Mouse (Mus musculus) gastrocnemius, postnatal 10 days (tissue): ENCODE measurements around the gene Gm20696. TPM values are rescaled to one million over a fixed set of nuclear protein-coding genes. Genes with fewer than 3 reads are reported as not detected.

Source experiments
- DNase-seq: peaks from one replicate; pipeline ENCODE4 v3.0.0; 2021; ENCODE audit warnings: mixed read lengths
- long read RNA-seq, 2 experiments: library from polyadenylated mRNA; stranded (forward); transcript quantifications; one replicate each; pipeline ENCODE4 v2.0.0; 2021
- total RNA-seq, 2 experiments: library from RNA; stranded (reverse); gene quantifications; 2 replicates each; pipeline ENCODE4 v1.2.3; 2021

Gene Gm20696
- 1 to 10 TPM; 2.0 to 3.9 TPM for total RNA-seq
- long read RNA-seq, experiment 1: 0 reads
- long read RNA-seq, experiment 2, partial matches to known transcripts: 0 of 1 reads
- long read RNA-seq, experiment 2, other reads (novel, unspliced or antisense): 1 of 1 reads

DNA sequence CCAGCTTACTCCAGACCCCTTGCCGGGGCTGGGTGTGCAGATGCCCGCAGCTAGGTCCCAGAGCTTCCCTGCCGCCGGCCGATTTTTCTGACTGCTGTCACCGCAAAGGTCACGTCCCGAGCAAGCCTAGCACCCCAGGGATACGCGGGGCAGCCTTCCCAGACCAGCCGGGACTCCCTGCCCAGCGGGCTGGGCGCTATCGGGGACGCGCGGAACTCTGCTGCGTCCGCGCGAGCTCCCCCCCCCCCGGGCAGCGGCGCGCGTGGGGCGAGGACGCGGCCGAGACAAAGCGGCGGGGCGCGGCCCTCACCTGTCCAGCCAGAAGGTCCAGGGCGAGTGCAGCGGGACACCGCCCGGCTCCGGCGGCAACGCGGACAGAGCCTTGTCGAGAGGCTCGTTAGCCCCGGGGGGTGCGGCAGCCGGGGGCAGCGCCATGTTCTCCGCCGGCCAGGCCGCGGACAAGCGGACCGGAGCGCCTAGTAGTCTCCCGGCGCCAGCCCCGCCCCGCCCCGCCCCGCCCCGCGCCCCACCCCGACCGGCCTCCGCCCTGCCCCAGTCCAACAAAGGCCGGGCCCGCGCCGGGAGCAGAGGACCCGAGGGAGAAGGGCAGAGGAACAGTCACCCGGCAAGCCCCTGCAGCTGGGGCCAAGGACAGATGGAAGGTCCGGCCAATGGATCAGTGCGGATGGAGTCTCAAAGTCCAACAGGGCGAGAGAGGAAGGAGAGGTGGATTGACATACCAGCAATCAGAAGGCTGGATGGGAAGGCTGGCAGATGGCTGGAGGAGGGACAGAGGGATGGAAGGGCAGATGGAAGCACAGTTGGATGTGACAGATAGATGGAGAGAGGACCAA is at the start of gene Gm20696, which contains the start of gene Eif4e3:
Gm20696 (minus strand) TSS at position 480 of the 854 bp plus-strand sequence.
Eif4e3 (minus strand) TSS at position 454 of the 854 bp plus-strand sequence.
- DNase-seq: peak; percentile 65

DNA sequence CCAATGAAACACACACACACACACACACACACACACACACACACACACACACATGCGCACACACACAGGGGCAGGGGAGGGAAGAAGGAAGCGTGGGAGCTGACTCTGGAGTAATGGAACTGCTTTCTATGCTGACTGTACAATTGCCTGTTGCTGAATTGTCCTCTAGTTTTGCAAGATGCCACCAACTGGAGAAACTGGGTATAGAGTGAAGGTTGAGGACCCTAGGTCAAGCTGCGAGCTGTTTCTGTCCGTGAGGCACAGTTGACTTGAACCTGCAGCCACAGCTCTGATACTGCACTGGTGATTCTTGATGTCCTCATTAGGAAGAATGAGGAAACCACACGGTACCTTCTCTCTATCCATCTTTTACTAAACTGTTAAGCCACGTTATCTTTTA is 49.3 kb upstream of the Gm20696 start:
- no peak for DNase-seq

DNA sequence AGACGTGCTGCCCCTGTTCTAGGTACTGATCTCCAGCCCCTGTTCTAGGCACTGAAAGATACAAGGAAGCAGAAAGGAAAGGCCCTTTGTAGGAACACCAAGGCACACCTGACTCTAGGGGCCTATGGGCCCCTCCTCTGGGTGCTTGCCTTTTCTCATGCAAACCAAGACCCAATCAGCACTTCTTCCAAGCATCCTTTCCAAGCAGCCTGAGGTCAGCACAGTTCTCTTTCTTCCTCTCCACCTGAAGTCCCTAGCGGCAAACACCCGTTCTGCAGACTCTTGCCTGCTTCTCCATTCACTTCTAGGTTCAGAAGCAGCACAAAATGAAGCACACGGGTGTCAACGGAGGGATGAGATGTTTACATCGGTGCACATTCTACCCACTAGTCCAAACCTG is 48.6 kb upstream of the Gm20696 start:
- no peak for DNase-seq

DNA sequence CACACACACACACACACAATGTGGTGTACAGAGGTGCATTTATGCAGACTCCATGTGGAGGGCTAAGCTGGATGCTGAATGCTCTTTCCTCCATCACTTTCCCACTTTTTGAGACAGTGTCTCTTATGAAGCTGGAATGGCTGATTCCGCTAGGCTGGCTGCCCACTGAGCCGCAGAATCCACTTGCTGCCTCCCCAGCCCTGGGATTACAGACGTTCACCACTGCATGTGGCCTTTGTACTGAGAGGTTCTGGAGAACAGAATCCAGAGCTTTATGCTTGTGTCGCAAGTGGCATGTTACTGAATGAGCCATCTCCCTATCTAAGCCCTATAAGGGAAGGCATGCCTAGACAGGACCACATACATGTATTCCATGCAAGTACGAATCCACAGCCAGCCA is 46.7 kb upstream of the Gm20696 start:
- DNase-seq: no peak

DNA sequence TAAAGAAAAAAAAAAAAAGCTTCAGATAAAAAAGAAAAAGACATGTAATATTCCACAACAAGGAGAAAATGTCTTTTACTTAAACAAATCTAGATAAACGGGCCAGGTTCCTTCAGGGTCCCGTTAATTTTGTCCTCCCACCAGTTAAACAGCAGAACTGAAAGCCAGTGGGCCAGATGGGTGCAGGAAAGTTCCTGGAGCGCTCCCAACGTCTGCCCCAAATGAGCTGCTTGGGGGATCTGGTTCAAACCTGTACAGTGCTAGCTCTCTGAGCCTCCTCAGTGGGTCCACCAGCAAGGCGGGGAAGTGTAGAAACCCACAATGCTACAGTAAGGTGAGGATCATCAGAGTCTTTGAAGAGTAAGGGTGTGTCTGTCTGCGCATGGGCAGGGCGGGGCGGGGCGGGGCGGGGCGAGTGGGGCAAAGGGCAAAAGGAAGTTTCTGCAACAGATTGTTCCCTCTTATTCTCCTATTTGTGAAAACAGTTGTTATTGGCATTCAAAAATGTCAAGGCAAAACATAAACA is 45.0 kb upstream of the Gm20696 start:
- DNase-seq: no peak

DNA sequence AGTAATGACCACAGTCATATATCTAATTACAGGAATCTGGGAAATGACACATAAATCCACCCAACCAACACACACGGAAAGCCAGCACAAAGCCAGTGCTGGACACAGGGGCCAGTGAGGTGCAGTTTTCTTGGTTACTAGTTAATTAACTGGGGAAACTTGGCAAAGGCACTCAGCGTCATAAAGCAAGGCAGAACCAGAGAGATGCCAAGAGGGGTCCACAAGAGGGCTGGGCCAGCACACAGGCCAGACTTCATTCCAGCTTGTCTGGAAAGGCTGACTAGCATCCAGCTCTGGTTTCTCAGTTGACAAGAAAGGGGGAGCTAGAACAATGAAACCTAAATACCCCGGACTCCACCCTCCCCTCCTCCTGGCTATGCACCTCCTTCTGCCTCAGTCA is 33.9 kb upstream of the Gm20696 start:
- DNase-seq: no peak

DNA sequence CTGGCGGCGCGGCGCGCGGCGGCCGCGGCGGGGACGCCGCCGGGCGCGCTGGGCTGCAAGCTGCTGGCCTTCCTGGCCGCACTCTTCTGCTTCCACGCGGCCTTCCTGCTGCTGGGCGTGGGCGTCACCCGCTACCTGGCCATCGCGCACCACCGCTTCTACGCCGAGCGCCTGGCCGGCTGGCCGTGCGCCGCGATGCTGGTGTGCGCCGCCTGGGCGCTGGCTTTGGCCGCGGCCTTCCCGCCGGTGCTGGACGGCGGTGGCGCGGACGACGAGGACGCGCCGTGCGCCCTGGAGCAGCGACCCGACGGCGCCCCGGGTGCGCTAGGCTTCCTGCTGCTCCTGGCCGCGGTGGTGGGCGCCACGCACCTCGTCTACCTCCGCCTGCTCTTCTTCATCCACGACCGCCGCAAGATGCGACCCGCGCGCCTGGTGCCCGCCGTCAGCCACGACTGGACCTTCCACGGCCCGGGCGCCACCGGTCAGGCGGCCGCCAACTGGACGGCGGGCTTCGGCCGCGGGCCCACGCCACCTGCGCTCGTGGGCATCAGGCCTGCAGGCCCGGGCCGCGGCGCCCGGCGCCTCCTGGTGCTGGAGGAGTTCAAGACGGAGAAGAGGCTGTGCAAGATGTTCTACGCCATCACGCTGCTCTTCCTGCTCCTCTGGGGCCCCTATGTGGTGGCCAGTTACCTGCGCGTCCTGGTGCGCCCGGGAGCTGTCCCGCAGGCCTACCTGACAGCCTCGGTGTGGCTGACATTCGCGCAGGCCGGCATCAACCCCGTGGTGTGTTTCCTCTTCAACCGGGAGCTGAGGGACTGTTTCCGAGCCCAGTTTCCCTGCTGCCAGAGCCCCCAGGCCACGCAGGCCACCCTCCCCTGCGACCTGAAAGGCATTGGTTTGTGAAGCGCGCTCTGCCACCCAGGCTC is 26.6 kb upstream of the Gm20696 start:
- DNase-seq: peak; percentile 29

DNA sequence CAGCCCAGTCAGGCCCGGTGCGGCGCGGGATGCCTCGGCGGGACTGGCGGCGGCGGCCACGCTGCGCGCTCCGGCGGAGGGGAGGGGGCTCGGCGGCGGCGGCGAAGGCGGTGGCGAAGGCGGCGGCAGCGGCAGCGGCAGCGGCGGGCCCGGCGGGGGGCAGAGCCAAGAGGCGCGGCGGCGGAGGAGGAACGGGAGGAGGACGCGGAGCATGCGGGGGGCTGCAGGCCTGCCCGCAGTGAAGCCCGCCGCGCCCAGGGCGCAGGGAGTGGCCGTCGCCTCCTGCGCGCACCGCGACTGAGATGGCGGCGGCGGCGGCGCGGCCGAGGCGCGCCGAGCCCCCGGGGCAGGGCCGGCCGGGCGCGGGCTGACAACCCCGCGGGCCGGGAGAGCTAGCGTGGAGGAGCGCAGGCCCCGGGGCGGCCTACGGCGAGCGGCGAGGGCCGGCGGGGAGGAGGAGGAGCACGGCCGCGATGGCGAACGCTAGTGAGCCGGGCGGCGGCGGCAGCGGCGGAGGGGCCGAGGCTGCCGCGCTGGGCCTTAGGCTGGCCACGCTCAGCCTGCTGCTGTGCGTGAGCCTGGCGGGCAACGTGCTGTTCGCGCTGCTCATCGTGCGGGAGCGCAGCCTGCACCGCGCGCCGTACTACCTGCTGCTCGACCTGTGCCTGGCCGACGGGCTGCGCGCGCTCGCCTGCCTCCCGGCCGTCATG is 25.8 kb upstream of the Gm20696 start, which contains the start of gene Gpr27:
Gpr27 (plus strand) TSS at position 474 of the 710 bp plus-strand sequence.
- DNase-seq: peak; percentile 39

DNA sequence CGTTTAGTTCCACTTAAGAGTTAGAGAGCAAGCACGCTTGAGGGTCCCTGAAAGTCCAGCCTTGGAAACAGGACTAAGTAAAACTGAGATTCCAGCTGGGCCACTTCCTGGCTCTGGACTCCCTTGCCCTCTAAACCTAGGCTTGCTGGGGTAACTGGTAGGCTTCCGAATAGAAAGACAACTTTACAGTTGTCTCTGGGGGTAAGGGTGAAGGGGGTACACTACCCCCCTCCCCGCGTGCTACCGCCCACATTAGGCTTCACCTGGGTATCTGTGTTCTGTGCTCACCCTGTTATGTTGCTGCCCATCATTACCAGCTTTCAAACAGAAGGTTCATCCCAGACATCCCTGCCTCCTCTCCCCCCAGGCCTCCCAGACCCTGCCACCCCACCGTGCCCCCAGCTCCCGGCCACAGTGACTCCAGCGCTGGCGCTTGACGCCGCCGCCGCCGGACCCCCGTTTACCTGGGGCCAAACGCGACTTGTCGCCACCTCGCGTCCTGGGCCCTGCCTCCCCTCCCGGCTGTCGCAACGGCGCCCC is 25.1 kb upstream of the Gm20696 start:
- no peak for DNase-seq

DNA sequence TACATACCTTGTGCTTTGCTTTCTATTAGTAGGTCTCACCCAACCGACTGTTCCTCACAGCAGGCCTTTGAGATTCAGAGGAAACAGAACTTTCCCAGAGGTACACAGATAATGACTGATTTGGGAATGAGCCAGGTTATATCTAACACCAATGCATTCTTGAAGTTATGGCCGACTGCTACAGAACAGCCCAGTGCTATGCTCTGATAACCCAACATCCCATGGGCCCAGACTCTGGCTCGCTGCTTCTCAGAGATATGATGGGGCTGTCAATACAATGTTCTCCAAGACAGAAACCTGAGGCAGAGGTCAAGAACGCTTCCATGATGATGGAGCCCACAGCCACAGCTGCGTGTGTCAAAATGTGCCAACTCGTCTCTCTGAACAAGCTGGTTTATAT is 21.9 kb upstream of the Gm20696 start:
- no peak for DNase-seq

DNA sequence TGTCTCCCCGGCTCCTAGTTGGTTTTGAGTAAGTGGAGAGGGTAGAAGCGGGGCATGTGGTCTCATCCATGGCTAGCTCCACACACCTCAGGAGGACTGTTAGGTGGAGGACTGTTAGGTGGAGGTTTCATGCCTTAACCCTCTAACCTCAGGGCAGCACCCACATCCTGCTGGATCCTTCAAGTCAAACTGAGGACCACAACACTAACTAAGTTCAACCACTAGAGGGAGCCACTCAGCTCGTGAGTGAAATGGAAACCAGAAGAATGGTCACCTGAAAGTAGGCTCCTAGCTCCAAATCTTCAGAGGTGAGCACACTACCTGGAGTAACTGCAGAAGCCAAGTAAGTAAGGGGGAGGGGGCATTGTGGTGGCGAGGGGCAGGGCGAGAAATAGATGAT is 18.3 kb upstream of the Gm20696 start:
- DNase-seq: no peak

DNA sequence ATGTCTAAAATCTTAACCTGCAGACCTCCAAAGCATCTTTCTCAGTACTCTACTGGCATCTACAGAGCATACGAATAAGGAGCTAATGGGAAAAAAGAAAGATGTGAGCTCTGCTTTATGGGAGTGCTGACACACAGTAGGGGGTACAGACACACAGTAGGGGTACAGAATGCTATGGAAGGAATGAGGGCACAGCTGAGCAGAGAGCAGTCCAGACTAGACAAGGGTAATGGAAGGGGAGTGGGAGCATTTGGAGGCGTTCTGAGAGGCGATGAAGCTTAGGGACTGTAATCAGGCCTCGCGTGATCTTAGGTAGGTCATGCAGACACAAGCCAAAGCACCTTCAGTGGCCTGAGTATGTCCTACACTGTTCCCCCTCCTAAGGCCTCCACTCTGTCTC is 17.4 kb upstream of the Gm20696 start:
- DNase-seq: no peak

DNA sequence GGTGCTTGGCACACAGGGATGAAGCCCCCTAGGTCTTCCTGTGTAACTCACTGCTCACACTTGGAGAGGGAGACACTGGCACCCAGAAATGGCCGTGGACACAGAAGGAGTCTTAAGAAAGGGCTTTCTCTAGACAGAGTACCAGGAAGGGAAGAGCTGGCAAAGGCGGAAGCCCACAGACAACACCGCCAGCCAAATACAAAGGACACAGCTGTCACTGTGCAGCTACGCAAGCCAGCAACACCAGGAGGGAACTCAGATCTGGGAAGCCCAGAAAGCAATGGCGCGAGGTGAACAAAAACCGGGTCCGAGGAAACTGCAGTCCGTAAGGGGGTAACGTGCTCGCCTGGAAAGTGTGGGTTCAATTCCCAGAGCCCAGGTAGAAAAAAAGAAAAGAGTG is 11.5 kb upstream of the Gm20696 start:
- no peak for DNase-seq

DNA sequence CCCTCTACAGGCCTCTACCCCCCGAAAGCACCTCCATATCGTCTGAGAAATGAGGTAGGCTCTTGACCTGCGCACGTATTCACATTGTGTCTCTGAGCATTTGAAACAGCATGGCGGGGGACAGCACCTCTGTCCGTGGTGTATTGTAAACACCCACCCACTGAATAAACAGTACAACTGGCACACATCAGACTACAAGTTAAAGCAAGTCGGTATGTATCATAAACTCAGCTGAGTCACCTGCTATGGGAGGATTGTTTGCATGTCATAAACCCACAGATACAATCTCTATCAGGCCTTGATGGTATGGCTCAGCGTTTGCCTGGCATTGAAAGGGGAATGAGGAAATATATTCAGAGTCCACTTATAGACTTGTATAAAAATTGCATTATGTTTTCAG is 10.7 kb upstream of the Gm20696 start:
- no peak for DNase-seq

DNA sequence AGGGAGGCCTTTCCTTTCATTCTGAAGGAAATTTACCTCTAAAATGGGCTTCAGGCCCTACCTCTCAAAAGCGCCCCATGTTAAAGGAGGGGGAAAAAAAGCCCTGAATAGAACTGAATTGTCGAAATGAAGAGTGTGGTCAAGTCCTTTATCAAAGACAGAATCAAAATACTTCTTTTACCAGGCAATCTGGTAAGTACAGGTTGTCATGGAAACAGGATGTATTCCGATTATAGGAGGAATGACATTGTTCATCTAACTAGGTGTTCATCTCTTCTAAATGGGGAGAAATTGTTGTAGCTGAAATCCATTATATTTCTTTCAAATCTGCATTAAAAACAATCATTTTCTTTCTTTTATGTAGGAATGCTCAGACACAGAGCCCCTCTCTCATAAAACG is 7.9 kb upstream of the Gm20696 start:
- no peak for DNase-seq

DNA sequence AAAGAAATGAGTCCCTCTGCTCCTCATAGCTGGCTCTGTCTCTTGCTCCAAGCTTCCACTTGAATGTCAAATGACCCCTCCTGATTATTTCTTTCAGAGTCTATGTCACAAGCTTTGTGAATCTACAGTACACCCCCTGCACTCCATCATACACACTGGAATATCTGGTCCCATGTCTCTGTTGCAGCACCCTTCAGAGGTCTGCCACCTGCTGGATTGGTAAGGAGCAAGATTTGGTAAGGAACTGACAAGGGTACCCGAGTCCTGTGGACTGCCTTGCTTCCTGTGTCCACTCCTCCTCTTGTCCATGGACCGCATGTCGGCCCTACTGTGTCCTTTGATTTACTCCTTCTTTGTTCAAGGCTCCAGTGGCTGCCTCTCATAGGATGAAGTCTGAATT is 5.2 kb upstream of the Gm20696 start:
- DNase-seq: no peak

DNA sequence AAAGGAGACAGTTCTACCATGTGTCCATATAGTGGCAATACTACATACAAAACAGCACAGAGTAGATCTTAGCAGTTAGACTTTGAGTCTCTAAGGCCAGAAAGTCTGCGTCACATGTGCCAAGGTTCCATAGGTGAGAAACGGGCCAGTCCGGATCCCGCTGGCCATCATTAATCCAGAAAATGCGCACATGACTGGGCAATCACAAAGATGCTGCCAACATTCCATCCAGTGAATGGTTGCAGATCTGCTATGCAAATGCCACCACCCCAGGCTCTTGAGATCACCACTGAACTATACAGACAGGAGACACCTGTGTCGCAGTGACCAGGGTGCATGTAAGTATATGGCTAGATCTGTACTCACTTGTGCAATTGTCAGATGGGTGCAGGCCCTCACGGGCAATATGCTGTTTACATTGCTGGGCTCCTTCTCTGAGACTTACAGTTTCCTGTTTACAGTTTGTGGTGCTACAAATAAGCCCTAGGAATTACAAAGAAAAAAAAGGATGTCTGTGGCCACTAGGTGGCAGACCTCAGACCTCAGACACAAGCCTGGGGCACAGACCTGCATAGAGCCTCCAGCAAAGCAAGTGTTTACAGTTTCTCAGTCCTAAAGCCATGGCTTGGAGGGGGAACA is 4.0 kb upstream of the Gm20696 start:
- DNase-seq: peak; percentile 46

DNA sequence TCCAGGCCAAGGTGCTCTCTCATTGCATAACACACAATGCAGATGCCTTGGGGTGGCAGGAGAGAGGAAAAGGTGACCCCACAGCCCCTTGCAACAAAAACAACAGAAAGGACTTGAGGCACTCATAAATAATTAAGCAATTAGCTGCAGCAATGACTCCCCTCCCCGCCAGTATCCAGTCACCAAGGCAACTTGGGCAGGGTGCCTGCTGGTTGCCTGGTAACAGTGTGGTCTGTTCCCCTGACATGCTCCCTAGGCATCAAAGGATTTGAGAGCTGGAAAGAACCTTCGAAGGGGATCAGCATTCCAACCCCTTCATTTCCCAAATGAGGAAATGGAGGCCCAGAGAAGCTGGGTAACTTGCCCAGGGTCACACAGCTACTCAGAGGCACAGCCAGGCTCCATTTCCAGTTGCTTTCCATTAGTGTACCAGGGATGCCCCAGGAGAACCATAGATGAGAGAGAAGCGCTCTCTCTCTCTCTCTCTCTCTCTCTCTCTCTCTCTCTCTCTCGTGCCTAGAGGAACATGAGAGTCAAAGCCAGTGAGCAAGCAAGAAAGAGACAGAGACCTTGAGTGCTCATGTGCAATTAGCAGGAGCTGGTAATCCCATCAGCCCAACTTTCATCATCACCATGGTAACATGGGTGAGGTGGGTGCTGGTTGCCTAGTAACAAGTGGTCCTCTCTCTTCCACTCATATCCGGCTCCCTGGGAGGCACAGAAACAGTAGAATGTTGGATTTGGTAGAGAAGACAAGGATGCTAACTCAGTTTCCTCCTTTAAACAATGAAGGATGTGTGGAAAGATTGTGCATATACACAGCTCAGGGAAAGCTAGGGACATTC is 3.1 kb upstream of the Gm20696 start:
- no peak for DNase-seq

DNA sequence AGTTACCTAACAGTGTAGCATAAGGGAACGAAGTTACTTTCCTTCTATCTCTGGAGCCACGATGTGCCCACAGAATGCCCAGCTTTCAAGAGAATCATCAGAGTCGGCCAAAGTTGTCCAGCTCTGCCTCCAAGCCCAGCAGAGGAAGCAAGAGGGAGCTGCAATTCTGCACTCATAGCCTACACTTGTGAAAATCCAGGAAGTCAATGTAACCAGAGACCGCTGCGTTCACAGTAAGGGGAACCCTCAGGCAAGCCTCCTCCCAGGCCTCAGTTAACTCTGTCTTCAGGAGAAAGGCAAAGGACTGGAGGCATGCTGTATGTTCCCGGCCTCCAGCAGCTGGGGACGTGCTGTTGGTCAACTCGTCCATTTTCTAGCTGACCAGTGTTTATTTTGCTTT is 693 bp upstream of the Gm20696 start:
- DNase-seq: no peak
